Mouse (Mus musculus): ENCODE results near the gene Cd244a. TPM values are rescaled to one million over a fixed set of nuclear protein-coding genes. Genes with fewer than 3 reads are reported as not detected.

The Cd244a gene
- total and polyA plus RNA-seq, 3 experiments = 0.21 to 0.64 (median 0.41) TPM

DNA sequence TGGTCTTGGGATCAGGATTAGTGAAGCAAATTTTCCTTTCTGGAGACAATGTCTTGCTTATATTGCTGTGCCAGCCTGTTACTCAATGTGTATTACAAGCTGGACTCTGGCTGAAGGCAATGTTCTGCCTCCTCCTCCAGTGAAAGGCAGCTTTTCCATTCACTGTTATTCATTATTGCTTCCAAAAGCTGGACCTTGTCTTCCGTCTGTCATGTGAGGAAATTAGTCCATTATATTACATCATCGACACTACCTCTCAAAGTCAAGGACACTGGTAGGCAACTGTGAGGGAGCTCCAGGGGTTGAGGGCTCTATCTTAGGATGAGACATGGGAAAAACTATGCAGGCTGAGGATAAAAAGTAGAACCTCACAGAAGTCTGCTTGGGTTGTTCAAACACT, 2.6 kb upstream of the Cd244a start:
- peaks cover 5 to 17% of the 10 kb centered on the region in 2 experiments; a peak in 2 of 4 replicates for H3K4me1 ChIP-seq (ENCODE audit: control insufficient read depth in 1 of 2, insufficient read depth in 2 of 2)
- no peaks in the 10 kb centered on the region for H3K36me3 ChIP-seq (replicated peaks in 1 of 2; ENCODE audit: control insufficient read depth in 1 of 2, insufficient read depth in 1 of 2, low read length in 1 of 2)
- H3K27me3 ChIP-seq (replicated peaks) = no peaks in the 10 kb centered on the region
- H3K79me2 ChIP-seq (replicated peaks; ENCODE audit: control insufficient read depth, extremely low read depth, insufficient read depth, poor library complexity, severe bottlenecking) = no peaks in the 10 kb centered on the region
- H3K9me3 ChIP-seq (replicated peaks; ENCODE audit: low read length) = no peaks in the 10 kb centered on the region
- no peak overlapping the region for H3K4me3 ChIP-seq (replicated peaks in 1 of 3; ENCODE audit: low read depth in 2 of 3, low read length in 2 of 3, poor library complexity in 1 of 3)
- H3K4me2 ChIP-seq (ENCODE audit: insufficient read depth, low read depth, poor library complexity, severe bottlenecking) = no peak overlapping the region
- in situ Hi-C loops (cut with MboI; ENCODE audit: low pct_ligation_motif_present, low pct_unique_long_range_greater_than_20kb, low sequenced_read_pairs) = no loop called here
- no peak overlapping the region for H3K27ac ChIP-seq (ENCODE audit: insufficient read depth, low read depth)
- H3K9ac ChIP-seq (ENCODE audit: insufficient read depth, low read depth) = no peak overlapping the region
- DNase-seq (ENCODE audit: extremely low read depth) = no peak
- no peak for TF ChIP-seq ZMIZ1 (IDR thresholded peaks at IDR 0.05; ENCODE audit: low read depth, low read length)
- TF ChIP-seq TBP (conservative IDR thresholded peaks at IDR 0.05; ENCODE audit: low read depth, low read length) = no peak
- TF ChIP-seq NRF1 (IDR thresholded peaks at IDR 0.05; ENCODE audit: low read depth, low read length) = no peak
- no peak for TF ChIP-seq JUN (IDR thresholded peaks at IDR 0.05; ENCODE audit: insufficient read depth, low read depth, low read length)
- TF ChIP-seq ZKSCAN1 (IDR thresholded peaks at IDR 0.05; ENCODE audit: borderline replicate concordance, low read depth, low read length) = no peak
- dilution Hi-C loops (cut with MboI; ENCODE audit: extremely low pct_ligation_motif_present, extremely low pct_unique_long_range_greater_than_20kb, low sequenced_read_pairs) = no loop called here

- Histone ChIP-seq H3K27ac (ENCODE audit: insufficient read depth, low read depth) (no peak overlapping the region), H3K27me3 (replicated peaks) (no peaks in the 10 kb centered on the region), H3K79me2 (replicated peaks; ENCODE audit: control insufficient read depth, extremely low read depth, insufficient read depth, poor library complexity, severe bottlenecking) (no peaks in the 10 kb centered on the region), H3K9ac (ENCODE audit: insufficient read depth, low read depth) (no peak overlapping the region), H3K4me2 (ENCODE audit: insufficient read depth, low read depth, poor library complexity, severe bottlenecking) (no peak overlapping the region), H3K36me3 (replicated peaks in 1 of 2; ENCODE audit: control insufficient read depth in 1 of 2, insufficient read depth in 1 of 2, low read length in 1 of 2) (no peaks in the 10 kb centered on the region), H3K4me1 (ENCODE audit: control insufficient read depth in 1 of 2, insufficient read depth in 2 of 2) (peaks cover 7 to 19% of the 10 kb centered on the region in 2 experiments), H3K4me3 (replicated peaks in 1 of 3; ENCODE audit: low read depth in 2 of 3, low read length in 2 of 3, poor library complexity in 1 of 3) (no peak overlapping the region), H3K9me3 (replicated peaks; ENCODE audit: low read length) (no peaks in the 10 kb centered on the region)
- in situ Hi-C loops (cut with MboI; ENCODE audit: low pct_ligation_motif_present, low pct_unique_long_range_greater_than_20kb, low sequenced_read_pairs) = no loop called here
- dilution Hi-C loops (cut with MboI; ENCODE audit: extremely low pct_ligation_motif_present, extremely low pct_unique_long_range_greater_than_20kb, low sequenced_read_pairs) = no loop called here
- no peak for DNase-seq (ENCODE audit: extremely low read depth)
- TF ChIP-seq MAFK (IDR thresholded peaks at IDR 0.05; ENCODE audit: insufficient replicate concordance, low read length) = no peak
Measured at GRCm38 (mm10) chr1:171558407-171558806, 586 bp upstream of the Cd244a start.

- peaks cover 7 to 19% of the 10 kb centered on the region in 2 experiments for H3K4me1 ChIP-seq (ENCODE audit: control insufficient read depth in 1 of 2, insufficient read depth in 2 of 2)
- in situ Hi-C loops (cut with MboI; ENCODE audit: low pct_ligation_motif_present, low pct_unique_long_range_greater_than_20kb, low sequenced_read_pairs) (no loop called here), dilution Hi-C loops (cut with MboI; ENCODE audit: extremely low pct_ligation_motif_present, extremely low pct_unique_long_range_greater_than_20kb, low sequenced_read_pairs) (no loop called here)
- H3K4me3 ChIP-seq (replicated peaks in 1 of 3; ENCODE audit: low read depth in 2 of 3, low read length in 2 of 3, poor library complexity in 1 of 3) = no peak overlapping the region
- no peaks in the 10 kb centered on the region for H3K27me3 ChIP-seq (replicated peaks)
- no peak for DNase-seq (ENCODE audit: extremely low read depth)
- H3K27ac ChIP-seq (ENCODE audit: insufficient read depth, low read depth) = no peak overlapping the region
- TF ChIP-seq SIN3A (IDR thresholded peaks at IDR 0.05; ENCODE audit: low read length) = no peak
- TF ChIP-seq GABPA (IDR thresholded peaks at IDR 0.05; ENCODE audit: insufficient replicate concordance, low read depth, low read length) = no peak
- TF ChIP-seq E2F4 (IDR thresholded peaks at IDR 0.05; ENCODE audit: insufficient replicate concordance, low read depth, low read length) = no peak
- no peak for TF ChIP-seq NRF1 (IDR thresholded peaks at IDR 0.05; ENCODE audit: low read depth, low read length)
- no peak for TF ChIP-seq POLR2AphosphoS2 (IDR thresholded peaks at IDR 0.05; ENCODE audit: low read depth, low read length)
- TF ChIP-seq ZC3H11A (IDR thresholded peaks at IDR 0.05; ENCODE audit: low read depth, low read length) = no peak
- no peak for TF ChIP-seq PAX5 (IDR thresholded peaks at IDR 0.05; ENCODE audit: low read length)
- no peak for TF ChIP-seq HCFC1 (IDR thresholded peaks at IDR 0.05; ENCODE audit: low read depth, low read length)
- no peak for TF ChIP-seq MEF2A (IDR thresholded peaks at IDR 0.05; ENCODE audit: borderline replicate concordance, low read depth, low read length)
- TF ChIP-seq CTCF (conservative IDR thresholded peaks at IDR 0.05 in 1 of 2, IDR thresholded peaks at IDR 0.05 in 1 of 2; ENCODE audit: low read depth in 2 of 2, low read length in 2 of 2) = no peak
- H3K36me3 ChIP-seq (replicated peaks in 1 of 2; ENCODE audit: control insufficient read depth in 1 of 2, insufficient read depth in 1 of 2, low read length in 1 of 2) = no peaks in the 10 kb centered on the region
- H3K9ac ChIP-seq (ENCODE audit: insufficient read depth, low read depth) = no peak overlapping the region
- no peaks in the 10 kb centered on the region for H3K9me3 ChIP-seq (replicated peaks; ENCODE audit: low read length)
- H3K4me2 ChIP-seq (ENCODE audit: insufficient read depth, low read depth, poor library complexity, severe bottlenecking) = no peak overlapping the region
- no peaks in the 10 kb centered on the region for H3K79me2 ChIP-seq (replicated peaks; ENCODE audit: control insufficient read depth, extremely low read depth, insufficient read depth, poor library complexity, severe bottlenecking)
Measured at GRCm38 (mm10) chr1:171560262-171560661, 1.3 kb downstream of the Cd244a start.

Measured in CH12.LX (cell line).